Mouse (Mus musculus): ENCODE data around the gene Gm10722. TPM values are rescaled to one million over a fixed set of nuclear protein-coding genes. Genes with fewer than 3 reads are reported as not detected.
"Not testable (repeated sequence)": the region's sequence is repeated elsewhere in the genome, so short reads cannot be mapped to it uniquely, and the experiment has no call there.

Gene Gm10722
- polyA plus RNA-seq, 1 experiment from 2014 or later, result not detected

GRCm38 (mm10) chr9:3012054-3012621 is 11.4 kb downstream of the Gm10722 start:
- H3K4me1 ChIP-seq (replicated peaks; ENCODE audit: control insufficient read depth, insufficient read depth, low read length); H3K27ac ChIP-seq (ENCODE audit: low read depth, low read length); H3K9ac ChIP-seq (ENCODE audit: low read length); ATAC-seq (replicated peaks; ENCODE audit: low FRiP score); H3K4me3 ChIP-seq (ENCODE audit: low read depth, low read length); DNase-seq (ENCODE audit: low spot score); H3K4me2 ChIP-seq (ENCODE audit: low read depth, low read length, severe bottlenecking); H3K9me3 ChIP-seq (ENCODE audit: control insufficient read depth, low read length); H3K27me3 ChIP-seq (ENCODE audit: control insufficient read depth, insufficient read depth, low read length); H3K36me3 ChIP-seq (ENCODE audit: control insufficient read depth, insufficient read depth, low read length): not testable (repeated sequence)
- WGBS, result 91% methylated on average over 2 of the region's 7 CpGs

GRCm38 (mm10) chr9:3012733-3013279 is 12.1 kb downstream of the Gm10722 start, which contains the start of gene Gm10721:
Gene Gm10721, plus strand, starts transcription at chr9:3013140.
- no CpG with 5 or more reads among the region's 11 CpGs for WGBS
- not testable (repeated sequence) for H3K9me3 ChIP-seq (ENCODE audit: control insufficient read depth, low read length)

GRCm38 (mm10) chr9:3015354-3015753 is 14.6 kb downstream of the Gm10722 start, which contains the start of gene Gm10720:
Gene Gm10720, plus strand, starts transcription at chr9:3015654.
- H3K4me1 ChIP-seq (replicated peaks; ENCODE audit: control insufficient read depth, insufficient read depth, low read length); H3K27ac ChIP-seq (ENCODE audit: low read depth, low read length); H3K4me3 ChIP-seq (ENCODE audit: low read depth, low read length); H3K9ac ChIP-seq (ENCODE audit: low read length); H3K27me3 ChIP-seq (ENCODE audit: control insufficient read depth, insufficient read depth, low read length); H3K36me3 ChIP-seq (ENCODE audit: control insufficient read depth, insufficient read depth, low read length); ATAC-seq (replicated peaks; ENCODE audit: low FRiP score); DNase-seq (ENCODE audit: low spot score); H3K9me3 ChIP-seq (ENCODE audit: control insufficient read depth, low read length); H3K4me2 ChIP-seq (ENCODE audit: low read depth, low read length, severe bottlenecking): not testable (repeated sequence)
- 63% methylated on average over 4 of the region's 9 CpGs for WGBS

More at GRCm38 (mm10) chr9:3012733-3013279, 12.1 kb downstream of the Gm10722 start, which contains the start of gene Gm10721:
- H3K9ac ChIP-seq (ENCODE audit: low read length); H3K36me3 ChIP-seq (ENCODE audit: control insufficient read depth, insufficient read depth, low read length); H3K4me3 ChIP-seq (ENCODE audit: low read depth, low read length); H3K4me2 ChIP-seq (ENCODE audit: low read depth, low read length, severe bottlenecking); DNase-seq (ENCODE audit: low spot score); H3K27ac ChIP-seq (ENCODE audit: low read depth, low read length); H3K4me1 ChIP-seq (replicated peaks; ENCODE audit: control insufficient read depth, insufficient read depth, low read length); H3K27me3 ChIP-seq (ENCODE audit: control insufficient read depth, insufficient read depth, low read length): not testable (repeated sequence)
- peak; percentile 70 for ATAC-seq (replicated peaks; ENCODE audit: low FRiP score)

- not testable (repeated sequence) for H3K27me3 ChIP-seq (ENCODE audit: control insufficient read depth, insufficient read depth, low read length); H3K4me2 ChIP-seq (ENCODE audit: low read depth, low read length, severe bottlenecking); H3K4me3 ChIP-seq (ENCODE audit: low read depth, low read length); DNase-seq (ENCODE audit: low spot score); H3K9me3 ChIP-seq (ENCODE audit: control insufficient read depth, low read length); H3K36me3 ChIP-seq (ENCODE audit: control insufficient read depth, insufficient read depth, low read length); H3K4me1 ChIP-seq (replicated peaks; ENCODE audit: control insufficient read depth, insufficient read depth, low read length); H3K27ac ChIP-seq (ENCODE audit: low read depth, low read length); H3K9ac ChIP-seq (ENCODE audit: low read length); ATAC-seq (replicated peaks; ENCODE audit: low FRiP score)
- 72% methylated on average over 4 of the region's 6 CpGs for WGBS
Observed at GRCm38 (mm10) chr9:3015896-3016295, 15.2 kb downstream of the Gm10722 start.

- not testable (repeated sequence) for H3K4me2 ChIP-seq (ENCODE audit: low read depth, low read length, severe bottlenecking); ATAC-seq (replicated peaks; ENCODE audit: low FRiP score); H3K4me1 ChIP-seq (replicated peaks; ENCODE audit: control insufficient read depth, insufficient read depth, low read length); H3K4me3 ChIP-seq (ENCODE audit: low read depth, low read length); H3K36me3 ChIP-seq (ENCODE audit: control insufficient read depth, insufficient read depth, low read length); DNase-seq (ENCODE audit: low spot score); H3K27me3 ChIP-seq (ENCODE audit: control insufficient read depth, insufficient read depth, low read length); H3K9ac ChIP-seq (ENCODE audit: low read length); H3K27ac ChIP-seq (ENCODE audit: low read depth, low read length); H3K9me3 ChIP-seq (ENCODE audit: control insufficient read depth, low read length)
- no CpG with 5 or more reads among the region's 9 CpGs for WGBS
Observed at GRCm38 (mm10) chr9:3017108-3017507, 16.4 kb downstream of the Gm10722 start, which contains the start of gene Gm10719. Gene Gm10719, plus strand, starts transcription at chr9:3017408.

GRCm38 (mm10) chr9:3018944-3019343 is 18.2 kb downstream of the Gm10722 start:
- H3K36me3 ChIP-seq (ENCODE audit: control insufficient read depth, insufficient read depth, low read length); H3K9ac ChIP-seq (ENCODE audit: low read length); H3K9me3 ChIP-seq (ENCODE audit: control insufficient read depth, low read length); H3K27me3 ChIP-seq (ENCODE audit: control insufficient read depth, insufficient read depth, low read length); H3K4me2 ChIP-seq (ENCODE audit: low read depth, low read length, severe bottlenecking); H3K4me3 ChIP-seq (ENCODE audit: low read depth, low read length); H3K4me1 ChIP-seq (replicated peaks; ENCODE audit: control insufficient read depth, insufficient read depth, low read length); DNase-seq (ENCODE audit: low spot score); ATAC-seq (replicated peaks; ENCODE audit: low FRiP score); H3K27ac ChIP-seq (ENCODE audit: low read depth, low read length): not testable (repeated sequence)
- 71% methylated on average over 9 of the region's 9 CpGs for WGBS

- H3K9me3 ChIP-seq (ENCODE audit: control insufficient read depth, low read length); H3K27ac ChIP-seq (ENCODE audit: low read depth, low read length); H3K4me2 ChIP-seq (ENCODE audit: low read depth, low read length, severe bottlenecking); H3K4me1 ChIP-seq (replicated peaks; ENCODE audit: control insufficient read depth, insufficient read depth, low read length); H3K27me3 ChIP-seq (ENCODE audit: control insufficient read depth, insufficient read depth, low read length); H3K36me3 ChIP-seq (ENCODE audit: control insufficient read depth, insufficient read depth, low read length); H3K9ac ChIP-seq (ENCODE audit: low read length); H3K4me3 ChIP-seq (ENCODE audit: low read depth, low read length); DNase-seq (ENCODE audit: low spot score): not testable (repeated sequence)
- WGBS, result 72% methylated on average over 11 of the region's 19 CpGs
- ATAC-seq (replicated peaks; ENCODE audit: low FRiP score), result peak; percentile 57; the same call in 1 of the 2 replicates
Observed at GRCm38 (mm10) chr9:3019835-3020727, 19.4 kb downstream of the Gm10722 start.

- not testable (repeated sequence) for H3K4me2 ChIP-seq (ENCODE audit: low read depth, low read length, severe bottlenecking); ATAC-seq (replicated peaks; ENCODE audit: low FRiP score); H3K4me1 ChIP-seq (replicated peaks; ENCODE audit: control insufficient read depth, insufficient read depth, low read length); H3K27ac ChIP-seq (ENCODE audit: low read depth, low read length); H3K9me3 ChIP-seq (ENCODE audit: control insufficient read depth, low read length); H3K36me3 ChIP-seq (ENCODE audit: control insufficient read depth, insufficient read depth, low read length); H3K27me3 ChIP-seq (ENCODE audit: control insufficient read depth, insufficient read depth, low read length); H3K9ac ChIP-seq (ENCODE audit: low read length); H3K4me3 ChIP-seq (ENCODE audit: low read depth, low read length)
- WGBS, result 71% methylated on average over 9 of the region's 13 CpGs
- peak; percentile 16 for DNase-seq (ENCODE audit: low spot score)
Observed at GRCm38 (mm10) chr9:3022316-3023008, 21.7 kb downstream of the Gm10722 start.
